Mouse (Mus musculus): ENCODE results near the gene Lypd3. TPM values are rescaled to one million over a fixed set of nuclear protein-coding genes. Genes with fewer than 3 reads are reported as not detected.
"Not testable (repeated sequence)": the region's sequence is repeated elsewhere in the genome, so short reads cannot be mapped to it uniquely, and the experiment has no call there.

Lypd3 gene
- total RNA-seq, 2 experiments from 2014 or later: 0.20 to 0.63 TPM

DNA sequence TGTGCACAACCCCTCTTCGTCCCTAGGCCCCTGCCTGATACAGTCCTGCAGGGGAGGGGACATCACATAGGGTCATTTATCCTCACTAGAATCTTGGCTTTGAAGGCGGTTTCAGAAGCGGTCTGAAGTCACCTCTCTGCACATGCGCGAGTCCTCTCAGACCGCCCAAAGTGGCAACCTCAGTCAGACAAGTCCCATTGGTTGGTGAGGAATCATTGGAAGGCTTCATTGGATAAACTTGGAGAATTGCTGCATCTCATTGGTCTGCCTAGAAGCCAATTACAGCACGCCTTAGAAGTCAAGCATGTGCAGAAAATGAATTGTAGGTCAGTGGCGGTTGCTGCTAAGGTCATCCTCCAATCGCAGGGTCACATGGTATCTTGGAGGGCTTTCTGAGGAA, 40.2 kb downstream of the Lypd3 start, which contains the start of gene Tex101:
Gene Tex101 (minus strand): TSS at position 101 of the 400 bp plus-strand sequence.
- DNase-seq (ENCODE audit: extremely low spot score in 1 of 2, low spot score in 2 of 2): no peak
- no peak for TF ChIP-seq CTCF (IDR thresholded peaks at IDR 0.05)
- Histone ChIP-seq H3K4me3 (no peak within 1 kb of the TSS), H3K27ac (no peak within 1 kb of the TSS)
- intact Hi-C loops (cut with DNase I): no loop called here

DNA sequence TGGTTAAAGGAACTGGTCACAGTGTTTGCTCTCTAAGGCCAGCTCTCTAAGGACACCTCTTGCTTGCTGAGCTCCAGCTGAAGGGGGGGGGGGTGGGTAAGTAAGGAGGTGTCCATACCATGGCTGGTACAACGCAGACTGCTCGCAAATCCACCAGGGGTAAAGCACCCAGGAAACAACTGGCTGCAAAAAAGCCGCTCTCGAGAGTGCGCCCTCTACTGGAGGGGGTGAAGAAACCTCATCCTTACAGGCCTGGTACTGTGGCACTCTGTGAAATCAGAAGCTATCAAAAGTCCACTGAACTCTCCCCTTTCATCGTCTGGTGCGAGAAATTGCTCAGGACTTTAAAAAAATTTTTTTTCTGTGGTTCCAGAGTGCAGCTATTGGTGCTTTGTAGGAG, 47.8 kb downstream of the Lypd3 start:
- DNase-seq (ENCODE audit: extremely low spot score in 1 of 2, low spot score in 2 of 2); H3K4me3 ChIP-seq; H3K27ac ChIP-seq; intact Hi-C loops (cut with DNase I): not testable (repeated sequence)
- TF ChIP-seq CTCF (IDR thresholded peaks at IDR 0.05): peak; percentile 10; the same call in 1 of the 2 replicates

DNA sequence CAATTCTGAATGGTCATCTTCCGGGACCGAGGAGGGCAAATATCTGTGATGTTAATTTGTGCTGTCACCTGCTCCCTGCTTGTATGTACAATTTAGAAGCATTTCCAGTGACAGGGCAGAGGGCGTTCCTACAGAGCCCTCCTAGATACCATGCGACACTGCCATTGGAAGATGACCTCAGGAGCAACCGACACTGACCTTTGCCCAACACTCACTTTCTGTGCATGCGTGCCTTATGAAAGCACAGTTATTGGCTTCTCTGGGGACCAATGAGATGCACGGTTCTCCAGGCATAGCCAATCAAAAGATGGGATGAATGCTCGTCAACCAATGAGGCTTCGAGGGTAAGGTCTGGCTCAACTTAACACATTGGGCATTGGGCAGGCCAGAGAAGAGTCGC, 51.2 kb downstream of the Lypd3 start:
- DNase-seq (ENCODE audit: extremely low spot score in 1 of 2, low spot score in 2 of 2); intact Hi-C loops (cut with DNase I); H3K27ac ChIP-seq; H3K4me3 ChIP-seq: not testable (repeated sequence)

Other genes with a start within 250 kb of the Lypd3 start
- 10 to 100 TPM; 43.7 to 47.5 TPM for gene Smg9, start 236.9 kb upstream of the Lypd3 start, total RNA-seq (2021)
- under 1 TPM in 1 of 2 experiments, not detected in 1; 0.77 TPM for gene Irgc1, start 184.3 kb upstream of the Lypd3 start, total RNA-seq (2021)
- 1 to 10 TPM; 1.0 to 1.1 TPM for gene Plaur, start 174.1 kb upstream of the Lypd3 start, total RNA-seq (2021)
- 100 to 1,000 TPM; 213 to 219 TPM for gene Cadm4, start 154.5 kb upstream of the Lypd3 start, total RNA-seq (2021)
- 10 to 100 TPM; 45.9 to 46.0 TPM for gene Zfp428, start 129.5 kb upstream of the Lypd3 start, total RNA-seq (2021)
- not detected for gene AC161166.1, start 124.1 kb upstream of the Lypd3 start, total RNA-seq (2021)
- gene Irgq, start 105.9 kb upstream of the Lypd3 start, total RNA-seq (2021): 10 to 100 TPM; 81.6 to 84.3 TPM
- gene Pinlyp, start 90.4 kb upstream of the Lypd3 start, total RNA-seq (2021): not detected
- 10 to 100 TPM; 32.8 to 39.5 TPM for gene Xrcc1, start 90.3 kb upstream of the Lypd3 start, total RNA-seq (2021)
- gene Ethe1, start 49.0 kb upstream of the Lypd3 start, total RNA-seq (2021): 10 to 100 TPM; 14.4 to 14.6 TPM
- 1 to 10 TPM; 6.8 to 6.9 TPM for gene Zfp575, start 48.9 kb upstream of the Lypd3 start, total RNA-seq (2021)
- gene Phldb3, start 25.8 kb upstream of the Lypd3 start, total RNA-seq (2021): not detected
- gene Tex101, start 40.1 kb downstream of the Lypd3 start, total RNA-seq (2021): not detected
- gene BC049730, start 72.7 kb downstream of the Lypd3 start, total RNA-seq (2021): not detected
- not detected for gene Gm4763, start 90.4 kb downstream of the Lypd3 start, total RNA-seq (2021)
- not detected for gene Cd177, start 123.8 kb downstream of the Lypd3 start, total RNA-seq (2021)
- gene Ceacam10, start 140.7 kb downstream of the Lypd3 start, total RNA-seq (2021): not detected
- gene Gm9844, start 225.7 kb downstream of the Lypd3 start, total RNA-seq (2021): 1 to 10 TPM in 1 of 2 experiments, not detected in 1; 1.0 TPM
- gene Lypd4, start 233.4 kb downstream of the Lypd3 start, total RNA-seq (2021): not detected
- gene Dmrtc2, start 233.5 kb downstream of the Lypd3 start, total RNA-seq (2021): not detected
- gene Rps19, start 247.8 kb downstream of the Lypd3 start, total RNA-seq (2021): 100 to 1,000 TPM; 488 to 501 TPM